Mouse (Mus musculus) gastrocnemius, postnatal 14 days (tissue): Measurements from ENCODE around the gene Gabarapl2. TPM values are rescaled to one million over a fixed set of nuclear protein-coding genes. Genes with fewer than 3 reads are reported as not detected.

ENCODE experiments used
- DNase-seq: peaks from one replicate; pipeline ENCODE4 v3.0.0; 2021; ENCODE audit warnings: mixed read lengths
- intact Hi-C: fragments of 180-260 bp; cut with DNase I; formaldehyde crosslinking; loops from one replicate; pipeline ENCODE4 v1.15.1; 2025; ENCODE audit warnings: low total_unique reads
- long read RNA-seq, 2 experiments: library from polyadenylated mRNA; stranded (forward); transcript quantifications; one replicate each; pipeline ENCODE4 v2.0.0; 2021
- total RNA-seq, 2 experiments: library from RNA; stranded (reverse); gene quantifications; 2 replicates each; pipeline ENCODE4 v1.2.3; 2021

Gene Gabarapl2
- total RNA-seq, result 10 to 100 TPM; 73.9 to 78.5 TPM
- long read RNA-seq, experiment 1, transcript Gabarapl2-201 (4 exons, 1,677 nt), result major isoform, 81 of 83 reads
- long read RNA-seq, experiment 1, partial matches to known transcripts, result 0 of 83 reads
- long read RNA-seq, experiment 1, other reads (novel, unspliced or antisense), result 2 of 83 reads
- long read RNA-seq, experiment 2, transcript Gabarapl2-201 (4 exons, 1,677 nt), result major isoform, 102 of 107 reads
- long read RNA-seq, experiment 2, partial matches to known transcripts, result 1 of 107 reads
- long read RNA-seq, experiment 2, other reads (novel, unspliced or antisense), result 3 of 107 reads

DNA sequence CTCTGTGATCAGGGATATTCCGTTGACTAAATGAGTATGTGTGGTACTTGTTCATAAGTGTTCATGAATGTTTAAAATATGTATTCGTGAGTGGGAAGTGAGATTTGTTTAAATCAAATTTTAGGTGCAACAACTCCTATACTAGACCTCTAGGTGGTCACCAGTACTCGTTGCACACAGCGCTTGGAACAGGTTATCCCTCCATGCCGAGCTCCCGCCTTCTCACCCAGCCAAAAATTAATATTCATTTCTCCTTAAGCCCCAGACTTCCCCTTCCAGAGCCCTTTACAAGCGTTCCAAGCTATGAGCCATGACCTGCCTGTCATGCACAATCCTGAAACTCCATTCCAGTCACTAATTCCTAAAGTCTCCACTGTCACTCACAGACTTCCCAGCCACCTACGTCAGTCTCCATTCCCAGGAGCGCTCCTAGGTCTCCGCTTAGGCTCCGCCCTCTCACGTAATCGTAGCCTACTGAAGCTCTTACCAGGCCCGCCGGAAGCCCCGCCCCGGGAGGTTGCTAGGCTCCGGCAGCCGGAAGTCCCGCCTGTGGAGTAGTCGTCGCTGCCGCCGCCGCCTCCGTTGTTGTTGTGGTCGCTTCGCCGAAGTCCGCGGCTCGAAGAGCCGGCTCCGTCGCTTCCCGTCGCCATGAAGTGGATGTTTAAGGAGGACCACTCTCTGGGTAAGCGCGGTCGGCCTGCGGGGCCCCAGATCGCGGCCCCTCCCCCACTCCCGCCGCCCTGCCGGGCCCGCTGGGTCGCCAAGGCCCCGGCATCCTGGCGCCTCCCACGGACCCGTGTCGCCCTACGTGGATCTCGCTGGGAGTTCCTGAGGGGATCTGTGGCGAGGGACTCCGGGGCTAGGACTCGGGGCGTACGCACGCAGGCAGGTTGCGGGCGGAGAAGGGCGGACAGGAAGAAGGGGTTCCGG, at the start of gene Gabarapl2:
Gabarapl2 (plus strand) TSS at position 533 of the 930 bp plus-strand sequence.
- DNase-seq, result peak; percentile 98
- intact Hi-C loops, result no loop called here

DNA sequence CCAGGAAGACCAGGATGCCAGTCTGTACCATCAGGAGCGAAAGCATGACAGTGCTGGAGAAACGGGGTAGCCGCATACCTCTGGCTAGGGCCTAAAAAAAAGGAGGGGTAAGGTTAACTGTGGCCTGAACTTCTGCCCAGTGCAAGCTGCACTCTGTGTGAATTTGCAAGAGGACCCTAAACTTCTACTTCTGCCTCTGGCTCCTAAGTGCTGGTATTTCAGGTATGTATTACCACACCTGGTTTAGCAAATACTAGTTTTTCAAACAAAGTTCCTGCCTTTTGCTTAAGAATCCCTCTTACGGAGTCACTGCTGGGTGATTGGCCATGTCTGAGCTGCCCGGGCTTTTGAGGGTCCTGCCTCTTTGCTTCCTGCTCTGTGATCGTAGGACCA, 49.6 kb upstream of the Gabarapl2 start:
- intact Hi-C loops, result no loop called here
- no peak for DNase-seq

DNA sequence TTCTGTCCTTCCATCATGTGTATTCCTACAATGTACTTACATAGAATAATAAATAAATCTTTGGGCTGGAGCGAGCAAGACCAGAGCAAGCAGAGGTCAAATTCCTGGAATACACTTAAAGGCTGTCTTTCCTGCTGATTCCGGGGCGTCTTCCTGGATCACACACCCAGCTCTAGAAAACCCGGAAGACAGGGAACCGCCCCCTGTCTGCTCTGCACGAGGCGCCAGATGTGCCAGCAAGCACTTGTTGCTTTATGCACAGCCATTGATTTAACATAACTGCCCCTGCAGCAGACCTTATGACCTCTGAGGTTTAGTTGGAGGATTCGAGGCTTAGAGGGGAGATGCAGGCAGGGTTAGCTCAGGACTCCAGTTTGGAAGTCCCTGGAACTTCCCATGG, 48.5 kb upstream of the Gabarapl2 start:
- intact Hi-C loops, result no loop called here
- no peak for DNase-seq

DNA sequence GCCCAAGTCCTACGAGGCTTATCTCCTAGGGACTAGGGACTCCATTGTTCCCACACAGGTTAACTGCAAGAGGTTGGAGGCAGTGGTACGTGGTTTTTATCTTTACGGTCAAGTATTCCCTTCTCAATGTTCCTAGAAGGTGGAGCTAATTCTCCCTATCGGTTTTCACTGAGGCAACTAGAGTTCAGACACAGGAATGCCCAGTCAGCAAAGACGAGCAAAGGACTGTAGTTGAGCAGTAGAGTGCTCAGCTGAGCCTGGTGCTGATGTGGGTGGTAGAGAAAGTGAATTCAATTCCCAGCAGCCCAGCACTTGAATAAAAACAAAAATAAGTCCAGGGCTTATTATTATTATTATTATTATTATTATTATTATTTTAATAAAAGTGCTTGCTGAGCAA, 47.9 kb upstream of the Gabarapl2 start:
- intact Hi-C loops, result no loop called here
- no peak for DNase-seq

DNA sequence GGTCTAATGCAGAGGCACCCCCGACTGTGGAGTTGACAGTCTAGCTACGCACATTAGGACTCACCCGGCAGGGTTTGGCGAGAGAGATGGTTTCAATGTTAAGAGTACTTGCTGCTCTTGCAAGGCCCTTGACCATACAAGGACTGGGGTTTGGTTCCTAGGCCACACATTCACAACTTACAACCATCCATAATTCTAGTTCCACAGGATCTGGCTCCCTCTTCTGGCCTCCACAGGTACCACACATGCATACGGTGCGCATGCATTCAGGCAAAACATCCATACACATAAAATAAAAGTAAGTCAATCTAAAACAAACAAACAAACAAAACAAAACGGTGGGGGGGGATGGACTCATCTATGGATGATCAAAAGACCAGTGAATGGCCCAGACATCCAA, 45.5 kb upstream of the Gabarapl2 start:
- DNase-seq, result no peak
- intact Hi-C loops, result no loop called here

DNA sequence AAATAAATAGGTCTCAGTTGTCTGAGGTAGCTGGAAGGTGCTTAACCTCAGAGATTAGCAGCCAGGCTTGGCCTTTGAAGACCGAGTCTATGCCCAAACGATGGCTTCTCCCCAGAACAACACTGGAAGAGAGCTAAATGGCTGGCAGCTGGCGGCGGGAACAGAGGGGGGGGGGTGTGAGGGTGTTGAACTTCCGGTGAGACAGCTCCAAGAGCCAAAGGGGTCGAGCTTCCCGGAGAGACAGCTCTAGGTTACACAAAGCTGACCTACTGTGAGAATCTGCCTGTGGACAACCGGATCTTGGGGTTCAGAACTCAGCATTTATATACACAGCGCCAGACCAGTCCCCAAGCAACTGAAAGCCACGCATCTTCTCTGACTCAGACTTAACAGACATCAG, 41.9 kb upstream of the Gabarapl2 start:
- no peak for DNase-seq
- intact Hi-C loops, result no loop called here

DNA sequence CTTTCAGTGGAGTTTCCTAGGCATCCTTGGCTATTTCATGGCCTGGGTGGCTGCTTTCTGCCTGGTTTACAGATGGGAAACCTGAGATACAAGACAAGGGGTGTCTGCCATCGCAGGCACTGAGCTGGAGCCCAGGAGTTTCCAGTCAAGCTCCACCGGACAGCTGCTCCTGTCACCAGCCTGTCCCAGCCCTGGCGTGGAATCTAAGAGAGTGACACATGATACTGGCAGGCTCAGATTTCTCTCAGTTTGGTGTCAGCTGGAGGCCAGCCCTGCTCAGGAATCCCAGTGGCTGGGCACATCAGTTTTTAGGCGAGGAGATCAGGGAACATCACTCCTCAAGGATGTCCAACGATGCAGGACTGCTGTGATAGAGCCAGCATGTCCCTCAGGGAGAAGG, 38.4 kb upstream of the Gabarapl2 start:
- peak; percentile 79 for DNase-seq
- intact Hi-C loops, result no loop called here

DNA sequence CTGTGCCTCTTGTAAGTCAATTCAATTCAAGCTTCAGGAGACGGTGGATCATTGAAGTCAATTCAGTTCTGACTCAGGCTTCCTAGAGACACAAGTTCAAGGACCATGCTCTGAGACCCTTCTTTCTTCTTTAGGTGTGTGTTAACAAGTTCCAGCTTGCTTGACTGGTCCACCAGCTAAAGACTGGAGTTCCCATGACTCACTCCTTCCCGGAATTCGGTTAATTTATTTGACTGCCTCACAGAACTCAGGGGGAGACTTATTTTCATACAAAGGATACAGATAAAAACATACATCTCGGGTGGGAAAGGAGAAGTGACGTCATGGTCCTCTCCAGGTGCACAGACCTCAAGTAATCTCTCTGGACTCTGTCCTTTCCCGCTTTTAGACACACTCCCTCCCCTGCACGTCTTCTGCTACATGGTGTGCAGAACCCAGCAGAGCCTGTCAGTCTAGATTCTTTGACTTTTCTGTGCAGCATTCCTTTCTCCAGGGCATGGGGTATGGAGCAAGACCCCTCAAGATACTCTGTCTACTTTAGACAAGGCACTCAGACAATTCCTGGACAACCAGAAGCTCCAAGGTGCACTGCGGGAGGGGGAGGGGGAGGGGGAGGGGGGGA, 34.9 kb upstream of the Gabarapl2 start:
- no peak for DNase-seq

DNA sequence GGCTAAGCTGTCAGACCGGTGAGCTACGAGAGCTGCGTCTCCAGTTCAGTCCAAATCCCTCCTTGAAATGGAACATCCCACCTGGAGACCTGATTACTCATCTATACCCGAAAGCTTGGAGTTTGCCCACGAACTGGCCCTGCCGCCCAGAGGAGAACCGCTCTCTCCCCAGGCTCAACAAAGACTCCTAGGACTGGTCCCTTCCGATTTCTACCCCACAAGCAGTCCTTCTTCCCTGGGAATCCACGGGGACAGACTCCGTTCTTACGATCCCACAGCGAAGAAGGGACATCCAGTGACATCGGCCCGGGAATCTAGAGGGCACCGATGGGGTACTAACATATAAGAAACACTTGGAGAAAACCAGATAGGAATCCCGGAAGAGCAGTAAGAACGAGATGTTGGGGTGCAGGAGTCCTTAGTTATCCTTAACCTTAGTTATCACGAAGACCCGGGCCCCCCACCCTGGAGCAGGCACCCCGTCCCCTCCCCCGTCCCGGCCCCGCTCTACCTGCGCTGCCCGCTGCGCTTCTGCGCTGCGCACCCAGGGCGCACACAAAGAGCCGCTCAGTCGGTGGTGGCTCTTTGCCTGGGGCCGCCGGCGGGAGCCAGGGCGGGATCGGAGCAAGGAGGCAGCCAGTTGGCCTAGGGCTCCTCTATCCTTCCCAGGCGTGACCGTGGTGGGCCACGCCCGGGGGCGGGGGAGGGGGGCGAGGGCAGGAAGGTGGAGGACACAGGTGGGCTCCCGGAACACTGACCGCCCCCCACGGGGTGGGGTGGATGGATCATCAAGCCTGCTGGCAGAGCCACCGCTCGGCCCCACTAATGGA, 30.7 kb upstream of the Gabarapl2 start, which contains the start of gene Chst5:
Chst5 (minus strand) TSS at position 827 of the 830 bp plus-strand sequence.
- peak; percentile 47 for DNase-seq
- intact Hi-C loops, result no loop called here

More for the DNA sequence above, 34.9 kb upstream of the Gabarapl2 start:
- intact Hi-C loops, result no loop called here

DNA sequence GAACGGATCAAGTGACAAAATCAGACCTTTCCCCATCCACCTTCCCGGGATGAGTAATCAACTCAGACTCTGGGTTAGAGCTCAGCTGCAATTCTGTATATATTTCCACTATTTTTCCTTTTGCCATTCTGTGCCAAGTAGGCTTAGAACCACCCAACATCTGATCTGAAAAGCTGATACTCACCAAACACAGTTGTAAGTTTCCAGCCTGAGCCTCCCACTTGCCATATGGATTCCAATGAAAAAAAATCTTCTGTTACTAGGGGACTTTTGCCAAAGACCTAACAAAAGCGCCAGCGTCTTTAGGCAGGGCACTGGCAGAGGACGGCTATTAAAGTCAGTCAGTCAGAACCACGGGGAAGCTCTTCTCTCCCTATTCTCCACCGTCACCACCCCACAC, 28.9 kb upstream of the Gabarapl2 start:
- intact Hi-C loops, result no loop called here
- no peak for DNase-seq

DNA sequence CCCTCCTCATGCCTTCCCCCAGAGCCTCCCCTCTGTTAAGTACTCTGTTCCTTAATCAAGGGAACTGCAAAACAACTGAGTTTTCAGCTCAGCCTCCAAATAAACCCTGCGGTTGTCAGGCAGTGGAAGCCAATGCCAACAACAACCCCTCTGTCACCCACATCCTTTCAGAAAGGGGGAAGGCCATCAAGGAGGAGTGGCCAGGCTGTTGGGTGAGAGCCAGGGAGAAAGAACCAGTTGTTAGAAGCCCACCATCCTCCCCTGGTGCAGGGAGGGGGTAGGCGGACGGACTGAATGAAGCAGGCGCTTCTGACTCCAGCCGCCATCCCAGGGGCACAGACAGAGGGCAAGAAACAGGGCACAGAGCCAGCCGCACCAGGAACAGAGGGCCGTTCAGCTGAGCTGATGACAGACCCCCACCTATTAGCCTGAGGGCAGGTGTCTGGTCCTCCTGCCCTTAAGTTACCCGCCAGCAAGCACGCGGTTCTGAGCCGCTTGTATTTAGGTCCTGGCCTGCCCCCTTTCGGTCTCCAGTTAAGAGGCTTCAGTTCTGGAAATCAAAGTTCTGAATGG, 27.6 kb upstream of the Gabarapl2 start:
- intact Hi-C loops, result no loop called here
- DNase-seq, result no peak

DNA sequence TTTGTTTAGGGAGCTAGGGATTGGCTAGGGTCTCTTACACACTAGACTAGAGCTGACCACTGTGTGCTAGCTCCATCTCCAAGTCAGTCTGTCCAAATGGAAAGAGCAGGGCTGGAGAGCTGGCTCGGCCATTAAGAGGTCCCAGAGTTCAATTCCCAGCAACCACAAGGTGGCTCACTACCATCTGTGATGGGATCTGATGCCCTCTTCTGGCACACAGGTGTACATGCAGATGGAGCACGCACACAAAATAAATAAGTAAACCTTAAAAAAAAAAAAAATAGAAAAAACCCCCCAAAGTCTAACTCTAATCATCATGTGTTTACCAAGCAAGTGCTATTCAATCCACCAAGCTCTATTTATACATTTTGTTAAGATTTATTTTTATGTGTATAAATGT, 20.8 kb upstream of the Gabarapl2 start:
- no peak for DNase-seq
- intact Hi-C loops, result no loop called here

DNA sequence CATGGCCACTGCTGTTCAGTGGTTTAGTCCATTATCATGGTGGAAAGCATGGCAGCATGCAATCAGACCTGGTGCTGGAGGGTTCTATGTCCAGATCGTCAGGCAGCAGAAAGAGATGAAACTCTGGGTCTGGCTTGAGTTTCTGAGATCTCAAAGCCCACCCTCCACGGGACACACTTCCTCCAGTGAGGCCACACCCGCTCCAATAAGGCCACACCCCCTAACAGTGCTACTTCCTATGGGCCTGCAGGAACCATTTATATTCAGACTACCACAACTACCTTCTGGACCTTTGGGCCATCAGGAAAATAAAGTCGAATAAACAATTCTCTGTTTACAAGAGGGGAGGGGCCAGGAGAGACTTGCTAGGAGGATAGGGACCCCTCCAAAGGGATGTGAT, 19.5 kb upstream of the Gabarapl2 start:
- no peak for DNase-seq
- intact Hi-C loops, result no loop called here

DNA sequence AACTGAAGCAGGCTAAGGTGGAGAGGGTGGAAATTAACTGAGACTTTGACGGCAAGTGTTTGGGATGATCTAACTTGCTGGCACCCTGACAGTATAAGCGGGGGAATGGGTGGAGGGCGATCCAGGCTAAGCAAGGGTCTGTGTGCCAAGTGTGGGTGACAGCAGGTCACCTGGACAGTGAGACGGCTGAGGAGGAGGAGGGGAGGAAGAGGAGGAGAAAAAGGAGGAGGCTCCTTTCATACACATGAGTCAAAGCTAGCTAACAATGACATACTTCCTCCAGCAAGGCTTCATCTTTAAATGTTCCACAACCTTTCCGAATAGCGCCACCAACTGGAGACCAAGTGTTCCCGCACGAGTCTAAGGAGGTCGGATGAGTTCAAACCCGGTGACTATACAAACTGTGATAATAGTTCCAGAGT, 17.1 kb upstream of the Gabarapl2 start:
- intact Hi-C loops, result no loop called here
- peak; percentile 45 for DNase-seq

DNA sequence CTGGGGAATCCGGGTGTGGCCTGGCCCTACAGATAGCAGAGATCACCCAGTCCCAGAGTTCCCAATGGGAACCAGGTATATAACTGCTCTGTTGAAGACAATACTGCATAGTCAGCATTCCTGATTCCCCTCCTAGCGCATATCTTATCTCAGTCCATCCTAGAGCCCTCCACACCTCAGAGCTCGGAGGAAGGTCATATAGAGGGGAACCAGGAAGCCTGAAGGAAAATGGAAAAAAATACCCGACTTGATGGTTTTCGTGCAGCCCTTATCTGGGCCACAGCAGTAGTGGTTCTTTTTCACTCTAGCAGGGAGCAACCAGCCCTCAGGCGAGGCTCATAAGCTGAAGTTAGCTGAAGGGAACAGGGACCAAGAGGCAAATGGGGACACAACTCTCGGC, 15.5 kb upstream of the Gabarapl2 start:
- intact Hi-C loops, result loop anchor here (5.0 kb wide), 1 partner anchor 38 kb away; no protein-coding TSS in a partner anchor
- DNase-seq, result no peak

DNA sequence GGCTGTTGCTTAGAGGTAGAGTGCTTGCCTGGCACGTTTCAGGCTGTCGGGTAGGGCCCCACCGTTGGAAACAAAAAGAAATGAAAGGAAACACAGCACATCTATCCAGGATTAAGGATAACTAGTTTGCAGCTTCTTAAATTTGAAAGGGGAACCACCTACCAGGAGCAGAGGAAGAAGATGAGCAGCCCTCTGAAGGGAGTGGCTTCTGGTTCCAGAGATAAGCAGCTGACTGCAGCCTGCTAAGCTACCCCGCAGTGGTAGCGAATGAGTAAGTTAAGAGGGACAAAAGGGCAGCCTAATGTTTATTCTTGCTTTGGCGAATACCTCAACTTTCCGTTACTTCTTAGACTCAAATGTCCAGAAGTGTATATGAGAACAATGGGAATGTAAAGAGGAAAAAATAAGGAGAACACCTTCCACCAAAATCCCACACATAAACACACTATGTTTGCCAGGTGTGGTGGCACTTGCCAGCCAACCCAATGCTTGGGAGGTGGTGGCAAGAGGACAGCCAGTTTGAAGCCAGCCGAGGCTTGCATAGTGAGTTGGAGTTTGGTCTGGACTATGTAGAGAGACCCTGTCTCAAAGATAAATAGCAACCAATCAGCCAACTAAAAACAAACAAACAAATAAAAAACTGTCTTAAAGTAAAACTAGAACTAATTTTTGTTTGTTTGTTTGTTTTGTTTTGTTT, 10.7 kb upstream of the Gabarapl2 start:
- DNase-seq, result no peak
- intact Hi-C loops, result loop anchor here (5.0 kb wide), 1 partner anchor 42 kb away; no protein-coding TSS in a partner anchor

DNA sequence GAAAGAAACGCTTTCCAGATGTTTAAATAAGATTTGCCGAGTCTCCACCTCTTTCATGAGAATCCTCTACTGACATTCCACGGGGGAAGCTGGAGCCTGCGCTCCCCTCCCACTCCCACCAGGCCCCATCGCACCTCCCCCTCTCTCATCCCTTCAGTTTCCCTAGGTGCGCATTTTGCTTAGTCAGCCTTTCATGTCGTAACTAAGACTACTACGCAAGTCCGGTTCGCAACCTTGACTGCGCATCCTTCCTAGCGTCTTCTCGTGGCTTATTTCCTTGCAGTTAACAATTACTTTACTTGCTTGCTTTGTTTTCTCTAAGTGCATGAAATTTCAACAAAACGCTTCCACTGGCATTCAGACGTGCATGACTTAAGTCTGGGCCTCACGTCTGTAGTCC, 8.8 kb upstream of the Gabarapl2 start:
- intact Hi-C loops, result no loop called here

DNA sequence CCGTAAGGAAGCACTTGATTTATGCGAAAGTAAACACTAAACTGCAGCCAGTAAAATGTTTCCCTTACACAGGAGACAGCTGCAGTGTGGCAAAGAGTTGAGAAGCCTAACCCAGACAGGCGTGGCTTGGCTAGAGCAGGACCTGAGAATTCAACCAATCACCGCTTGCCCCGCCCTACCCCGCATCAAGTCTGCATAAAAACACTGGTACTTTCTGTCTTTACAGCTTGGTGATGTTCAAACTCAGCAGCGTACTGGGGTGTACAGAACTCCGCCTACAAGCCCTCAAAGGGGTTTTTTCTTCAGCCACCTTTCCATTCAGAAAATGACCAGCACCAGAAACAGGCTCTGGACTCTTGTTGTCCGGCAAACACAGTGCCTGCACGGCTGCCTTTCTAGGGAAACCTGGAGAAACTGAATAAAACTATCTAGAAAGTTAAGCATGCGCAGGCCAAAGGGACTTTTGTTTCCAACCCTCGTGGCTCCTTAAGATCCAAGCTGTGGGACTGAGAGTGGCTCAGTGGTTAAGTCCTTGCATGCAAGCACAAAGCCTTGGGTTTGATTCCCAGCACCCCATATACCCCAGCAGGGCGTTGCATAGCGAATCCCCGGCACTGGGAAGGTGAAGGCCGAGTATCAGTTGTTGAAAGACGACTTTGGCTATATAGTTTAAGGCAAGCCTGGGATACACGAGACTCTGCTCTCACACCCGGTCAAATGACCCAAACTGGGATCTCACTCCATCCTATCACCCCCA, 7.7 kb upstream of the Gabarapl2 start:
- DNase-seq, result peak; percentile 75

More for the DNA sequence above, 8.8 kb upstream of the Gabarapl2 start:
- no peak for DNase-seq

More for the DNA sequence above, 7.7 kb upstream of the Gabarapl2 start:
- intact Hi-C loops, result no loop called here
